Mouse (Mus musculus) induced T-regulatory cell, adult 2 months (primary cell): ENCODE data around the gene Slc22a14.

Experiments
- DNase-seq: peaks from one replicate; pipeline ENCODE4 v3.0.0-alpha.2; 2012; ENCODE audit warnings: low read depth

Slc22a14 gene

DNA sequence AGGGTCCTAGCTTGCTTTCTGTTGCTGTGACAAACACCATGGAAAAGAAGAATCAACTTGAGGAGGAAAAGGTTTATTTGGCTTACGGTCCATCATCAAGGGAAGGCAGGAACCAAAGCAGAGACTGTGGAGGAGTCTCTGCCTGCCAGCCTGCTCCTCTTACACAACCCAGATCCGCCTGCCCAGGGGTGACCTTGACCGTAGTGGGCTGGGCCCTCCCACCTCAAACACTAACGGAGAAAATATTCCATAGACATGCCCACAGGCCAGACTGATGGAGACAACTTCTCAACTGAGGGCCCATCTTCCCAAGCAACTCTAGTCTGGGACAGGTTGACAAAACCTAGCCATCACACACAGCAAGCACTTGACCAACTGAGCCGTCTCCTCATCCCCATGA, 223.3 kb downstream of the Slc22a14 start:
- no peak for DNase-seq

DNA sequence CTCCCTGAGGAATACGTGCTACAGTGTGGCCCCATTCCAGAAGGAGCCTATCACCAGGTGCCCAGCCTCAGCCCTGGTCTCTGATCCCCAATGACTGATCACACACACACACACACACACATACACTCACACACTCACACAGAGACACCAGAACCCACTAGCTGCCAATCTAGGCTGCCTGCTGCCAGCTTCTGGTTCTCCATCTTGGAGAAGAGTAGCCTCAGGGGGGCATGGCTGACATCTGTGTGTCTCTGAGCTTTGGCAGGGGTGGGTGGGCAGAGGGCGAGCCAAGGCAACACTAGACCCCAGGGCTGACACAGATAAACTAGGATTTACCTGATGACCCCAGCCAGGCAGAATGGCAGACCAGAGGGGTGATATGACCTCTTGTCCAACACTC, 226.5 kb downstream of the Slc22a14 start:
- DNase-seq: no peak

DNA sequence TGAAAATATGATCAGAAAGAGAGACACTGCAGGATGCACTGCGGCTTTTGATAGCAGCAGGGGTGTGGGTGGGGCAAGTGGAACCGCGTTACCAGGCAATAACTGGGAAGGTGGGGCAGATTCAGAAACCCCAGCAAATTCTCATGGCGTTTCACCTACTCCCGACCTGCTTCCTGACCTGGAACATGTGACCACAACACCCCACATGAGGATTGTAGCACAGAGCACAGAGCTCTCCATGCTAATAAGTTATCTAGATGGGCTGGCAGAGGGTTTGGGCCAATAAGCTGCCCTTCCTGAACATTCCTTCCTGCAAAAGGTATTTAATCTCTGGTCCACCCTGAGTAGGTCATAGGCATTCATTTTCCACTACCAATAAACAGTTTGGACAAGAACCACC, 234.7 kb downstream of the Slc22a14 start:
- no peak for DNase-seq

DNA sequence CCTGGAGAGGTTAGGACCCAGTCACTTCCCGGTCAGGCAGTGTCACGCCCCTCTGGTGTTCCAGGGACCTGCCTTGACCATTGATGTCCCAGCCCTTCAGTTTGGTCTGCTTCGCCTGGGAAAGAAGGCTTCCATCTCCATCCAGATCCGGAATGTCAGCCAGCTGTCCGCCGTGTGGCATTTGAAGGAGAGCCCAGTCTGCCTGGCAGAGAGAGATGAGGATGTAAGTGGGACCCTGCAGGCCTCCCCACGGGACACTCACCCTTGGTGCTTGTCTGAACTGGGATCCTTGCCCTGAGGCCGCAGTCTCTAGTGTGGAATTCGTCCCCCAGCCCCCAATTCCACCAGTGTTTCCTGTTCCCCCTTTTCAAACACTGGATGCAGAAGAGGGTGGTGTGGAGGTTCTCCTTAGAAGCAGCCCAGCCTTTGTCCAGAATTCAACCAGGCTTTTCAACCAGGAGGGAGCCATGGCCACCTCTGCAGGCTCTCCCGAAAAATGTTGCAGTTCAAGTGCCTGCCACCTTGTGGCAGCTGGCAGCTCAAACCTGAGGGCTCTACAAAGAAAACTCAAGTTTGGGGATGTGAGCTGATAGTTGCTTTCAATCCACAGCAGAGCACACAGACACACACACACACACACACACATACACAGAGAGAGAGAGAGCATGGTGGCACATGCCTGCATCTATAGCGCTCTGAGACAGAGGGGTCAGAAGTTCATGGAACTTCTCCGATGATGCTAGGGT, 236.7 kb downstream of the Slc22a14 start:
- DNase-seq: no peak

DNA sequence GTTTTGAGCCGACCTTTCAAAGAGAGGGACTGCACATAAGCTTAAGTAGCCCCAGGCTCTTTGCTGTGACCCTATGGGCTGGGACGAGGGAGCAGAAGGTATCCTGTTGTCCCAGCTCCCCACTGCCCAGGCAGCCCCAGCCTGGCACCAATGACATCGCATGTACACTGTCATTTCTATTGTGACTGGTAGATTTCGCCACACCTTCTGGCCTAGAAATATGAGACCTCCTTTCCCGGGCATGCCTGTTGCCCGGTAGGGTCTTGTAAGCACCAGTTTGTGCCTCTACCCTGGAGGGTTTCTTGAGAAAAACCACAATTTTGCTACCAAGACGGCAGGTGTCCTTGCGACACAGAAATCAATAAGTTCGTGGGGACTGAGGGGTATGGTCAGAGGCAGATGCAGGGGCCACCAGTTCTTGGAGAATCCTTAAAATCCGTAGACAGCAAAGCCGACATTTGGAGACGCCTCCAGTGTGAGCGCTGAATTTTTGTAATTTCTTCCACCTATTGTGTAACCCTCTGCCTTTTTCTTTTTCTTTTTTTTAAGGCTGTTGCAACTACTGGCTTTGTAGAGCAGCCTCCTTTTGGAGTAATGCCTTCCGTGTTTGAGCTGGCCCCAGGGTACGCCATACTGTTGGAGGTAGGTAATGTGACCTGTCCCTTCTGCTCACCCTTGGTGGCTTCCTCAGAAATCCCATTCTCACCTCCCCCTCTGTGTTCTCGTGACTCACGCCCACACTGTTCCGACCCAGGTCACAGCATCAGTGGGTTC, 242.6 kb downstream of the Slc22a14 start:
- DNase-seq: no peak

DNA sequence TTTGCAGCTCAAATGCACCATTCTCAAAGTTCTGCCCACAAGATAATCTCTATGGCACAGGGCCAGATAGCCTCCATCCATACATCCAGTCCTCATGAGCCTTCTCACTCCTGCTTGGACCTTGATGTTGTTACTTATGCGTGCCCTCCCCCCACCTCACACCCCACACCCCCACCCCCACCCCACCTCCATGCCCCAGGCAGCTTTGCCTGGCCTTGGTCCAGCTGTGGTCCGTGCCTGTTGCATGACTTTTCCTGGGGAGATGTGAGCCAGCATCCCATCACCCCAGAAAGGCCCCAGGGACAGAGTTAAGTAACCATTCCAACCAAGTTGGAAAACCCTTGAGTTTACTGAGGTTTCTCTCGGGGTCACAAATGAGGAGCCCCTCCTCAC, 245.2 kb downstream of the Slc22a14 start:
- no peak for DNase-seq
